Mouse (Mus musculus): ENCODE data around the gene Dio1.

The Dio1 gene
- long read RNA-seq, experiment 1: 0 reads
- long read RNA-seq, experiment 2: 0 reads

DNA sequence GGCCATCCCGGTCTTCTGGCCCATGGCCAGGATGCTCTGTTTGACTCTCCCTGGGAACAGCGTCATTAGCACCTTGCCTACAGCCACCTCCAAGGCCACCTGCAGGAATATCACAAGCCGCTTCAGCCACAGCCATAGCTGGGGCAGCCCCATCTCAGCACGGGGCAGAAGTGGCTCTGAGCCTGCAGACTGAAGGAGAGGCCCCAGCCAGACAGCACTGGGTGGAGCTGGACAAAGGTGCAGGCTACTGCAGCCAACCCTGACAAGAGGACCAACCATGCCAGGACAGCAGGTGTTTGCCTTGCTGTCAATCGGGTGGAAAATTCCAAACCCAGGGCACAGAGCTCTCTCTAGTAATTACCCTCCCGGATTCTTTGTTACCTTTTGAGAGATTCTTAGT is at the start of gene Dio1:
Gene Dio1, minus strand, starts transcription at position 204 of the 400 bp plus-strand sequence.
- intact Hi-C loops (cut with DNase I): no loop called here

- intact Hi-C loops (cut with DNase I): no loop called here
Observed at GRCm38 (mm10) chr4:107354543-107354942, 47.6 kb upstream of the Dio1 start.

GRCm38 (mm10) chr4:107354126-107354525 is 47.2 kb upstream of the Dio1 start:
- intact Hi-C loops (cut with DNase I): no loop called here

DNA sequence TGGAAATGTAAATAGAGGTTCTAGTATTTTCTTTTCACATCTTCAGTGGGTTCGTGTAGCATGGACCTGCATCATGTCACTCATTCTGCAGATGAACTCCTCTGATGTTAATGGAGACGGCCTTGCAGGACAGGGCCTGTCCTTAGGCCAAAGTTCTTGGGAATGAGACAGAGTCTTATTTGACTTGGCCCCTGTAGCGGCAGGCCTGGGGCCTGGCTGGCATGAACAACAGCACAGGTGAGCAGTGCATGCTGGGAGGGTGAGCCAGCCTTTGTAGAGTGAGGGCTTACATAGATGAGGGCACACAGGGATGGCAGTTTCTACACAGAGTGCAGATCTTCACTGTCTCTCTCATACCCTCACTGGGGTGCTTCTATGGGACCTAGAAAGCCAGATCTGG is 46.6 kb upstream of the Dio1 start:
- intact Hi-C loops (cut with DNase I): no loop called here

DNA sequence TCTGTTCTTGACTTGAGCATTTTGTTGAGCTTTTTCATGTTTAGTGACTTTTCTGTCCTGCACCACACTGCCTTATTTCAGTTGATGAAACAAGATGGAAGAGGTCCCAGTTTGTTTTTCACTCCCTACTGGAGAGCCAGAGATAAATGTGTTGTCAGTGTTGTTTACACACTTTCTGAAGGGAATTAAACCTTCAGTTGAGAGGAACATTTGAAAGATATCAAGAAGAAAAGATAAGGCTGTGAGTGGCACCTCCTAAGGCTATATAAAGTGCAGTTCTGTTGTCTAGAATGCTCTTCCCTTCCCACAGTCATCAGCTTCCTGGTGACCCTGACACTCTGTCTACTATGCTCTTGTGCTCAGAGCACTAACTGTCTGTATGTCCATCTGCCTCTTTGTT is 44.4 kb upstream of the Dio1 start:
- intact Hi-C loops (cut with DNase I): no loop called here

- intact Hi-C loops (cut with DNase I): loop anchor here (5.0 to 10.0 kb wide), 2 partner anchors 102 to 155 kb away; no protein-coding TSS in a partner anchor
Observed at GRCm38 (mm10) chr4:107349311-107350008, 42.5 kb upstream of the Dio1 start.

GRCm38 (mm10) chr4:107348529-107349310 is 41.8 kb upstream of the Dio1 start:
- intact Hi-C loops (cut with DNase I): loop anchor here (5.0 to 10.0 kb wide), 2 partner anchors 101 to 154 kb away; no protein-coding TSS in a partner anchor

DNA sequence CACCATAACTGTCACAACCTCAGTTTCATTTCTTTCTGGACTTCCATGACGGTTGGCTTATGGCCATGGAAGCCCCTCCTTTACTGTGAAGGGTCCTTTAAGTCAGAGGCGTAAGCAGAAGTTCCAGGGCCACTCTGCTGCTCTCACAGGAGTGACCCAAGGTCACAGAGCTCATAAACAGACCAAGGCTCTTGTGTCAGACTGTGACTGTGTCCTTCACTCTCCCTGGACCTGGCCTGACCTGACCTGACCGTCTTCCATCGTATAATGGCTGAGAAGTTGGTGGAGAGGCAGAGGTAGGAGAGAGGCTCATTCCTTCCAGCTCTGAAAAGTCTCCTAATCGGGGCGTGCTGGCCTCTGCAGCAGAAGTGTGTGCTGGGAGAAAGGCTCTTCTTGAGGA is 40.3 kb upstream of the Dio1 start:
- intact Hi-C loops (cut with DNase I): loop anchor here (5.0 to 10.0 kb wide), 2 partner anchors 100 to 152 kb away; no protein-coding TSS in a partner anchor

GRCm38 (mm10) chr4:107344612-107345011 is 37.6 kb upstream of the Dio1 start:
- intact Hi-C loops (cut with DNase I): loop anchor here (5.0 to 10.0 kb wide), 2 partner anchors 97 to 150 kb away; no protein-coding TSS in a partner anchor

DNA sequence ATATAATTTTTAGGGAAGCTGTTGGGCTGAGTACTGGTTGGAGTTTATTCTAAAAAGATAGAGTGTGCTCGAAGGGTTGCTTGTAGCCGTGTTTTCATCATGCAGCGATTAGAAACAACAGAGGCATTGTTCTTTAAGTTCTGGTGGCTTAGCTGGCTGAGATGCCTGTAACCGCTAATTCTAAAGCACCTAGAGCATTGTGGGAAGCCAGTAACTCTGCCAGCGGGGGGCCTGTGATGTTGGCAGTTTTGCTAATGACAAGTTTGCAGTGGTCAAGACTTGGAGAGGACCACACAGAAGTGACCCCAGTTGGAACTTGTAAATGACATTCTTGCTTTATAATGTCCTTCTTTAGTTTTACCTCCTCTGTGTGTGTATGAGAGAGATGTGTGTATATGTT is 34.4 kb upstream of the Dio1 start:
- intact Hi-C loops (cut with DNase I): loop anchor here (10.0 kb wide), 1 partner anchor 147 kb away; no protein-coding TSS in a partner anchor

DNA sequence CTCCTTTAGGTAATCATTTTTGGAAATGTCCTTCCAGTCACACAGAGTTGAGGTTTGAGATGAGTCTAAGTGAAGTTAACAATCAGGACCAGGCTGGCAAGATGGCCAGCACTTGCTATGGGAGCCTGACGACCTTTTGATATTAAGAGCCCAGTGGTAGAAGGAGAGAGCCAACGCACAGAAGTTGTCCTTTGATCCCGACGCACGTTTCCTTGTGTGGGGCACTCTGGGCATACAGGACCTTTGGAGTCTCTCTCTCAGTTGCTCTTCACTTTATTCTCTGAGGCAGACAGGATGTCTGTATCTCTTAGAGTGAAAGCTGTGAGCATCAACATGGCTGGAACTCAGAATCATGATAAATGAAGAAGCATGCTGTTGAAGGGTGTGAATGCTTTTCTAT is 30.5 kb upstream of the Dio1 start:
- intact Hi-C loops (cut with DNase I): no loop called here

- intact Hi-C loops (cut with DNase I): no loop called here
Observed at GRCm38 (mm10) chr4:107336356-107336755, 29.4 kb upstream of the Dio1 start.

- intact Hi-C loops (cut with DNase I): no loop called here
Observed at GRCm38 (mm10) chr4:107333514-107333913, 26.5 kb upstream of the Dio1 start.

- intact Hi-C loops (cut with DNase I): no loop called here
Observed at GRCm38 (mm10) chr4:107328530-107328929, 21.6 kb upstream of the Dio1 start.

GRCm38 (mm10) chr4:107323113-107323512 is 16.1 kb upstream of the Dio1 start:
- intact Hi-C loops (cut with DNase I): no loop called here

DNA sequence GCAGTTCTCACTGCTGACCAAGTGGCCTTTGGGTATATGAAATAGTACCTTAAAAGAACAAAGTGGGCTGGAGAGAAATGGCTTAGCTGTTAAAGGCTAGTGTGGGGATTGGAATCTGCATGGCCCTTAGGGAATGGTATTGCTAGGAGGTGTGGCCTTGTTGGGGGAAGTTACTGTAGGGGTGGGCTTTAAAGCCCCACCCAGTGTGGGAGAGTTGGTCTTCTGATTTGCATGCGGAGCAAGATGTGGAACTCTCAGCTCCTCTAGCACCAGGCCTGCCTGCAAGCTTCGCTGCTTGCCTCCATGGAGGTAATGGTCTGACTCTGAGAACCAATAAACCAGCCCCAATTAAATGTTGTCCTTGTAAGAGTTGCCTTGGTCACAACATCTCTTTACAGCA is 14.1 kb upstream of the Dio1 start:
- intact Hi-C loops (cut with DNase I): no loop called here

- intact Hi-C loops (cut with DNase I): no loop called here
Observed at GRCm38 (mm10) chr4:107318646-107319045, 11.7 kb upstream of the Dio1 start.

GRCm38 (mm10) chr4:107314479-107314805 is 7.5 kb upstream of the Dio1 start:
- intact Hi-C loops (cut with DNase I): loop anchor here (5.0 kb wide), 1 partner anchor 62 kb away; the partner anchor contains the start of genes Hspb11 and Lrrc42

DNA sequence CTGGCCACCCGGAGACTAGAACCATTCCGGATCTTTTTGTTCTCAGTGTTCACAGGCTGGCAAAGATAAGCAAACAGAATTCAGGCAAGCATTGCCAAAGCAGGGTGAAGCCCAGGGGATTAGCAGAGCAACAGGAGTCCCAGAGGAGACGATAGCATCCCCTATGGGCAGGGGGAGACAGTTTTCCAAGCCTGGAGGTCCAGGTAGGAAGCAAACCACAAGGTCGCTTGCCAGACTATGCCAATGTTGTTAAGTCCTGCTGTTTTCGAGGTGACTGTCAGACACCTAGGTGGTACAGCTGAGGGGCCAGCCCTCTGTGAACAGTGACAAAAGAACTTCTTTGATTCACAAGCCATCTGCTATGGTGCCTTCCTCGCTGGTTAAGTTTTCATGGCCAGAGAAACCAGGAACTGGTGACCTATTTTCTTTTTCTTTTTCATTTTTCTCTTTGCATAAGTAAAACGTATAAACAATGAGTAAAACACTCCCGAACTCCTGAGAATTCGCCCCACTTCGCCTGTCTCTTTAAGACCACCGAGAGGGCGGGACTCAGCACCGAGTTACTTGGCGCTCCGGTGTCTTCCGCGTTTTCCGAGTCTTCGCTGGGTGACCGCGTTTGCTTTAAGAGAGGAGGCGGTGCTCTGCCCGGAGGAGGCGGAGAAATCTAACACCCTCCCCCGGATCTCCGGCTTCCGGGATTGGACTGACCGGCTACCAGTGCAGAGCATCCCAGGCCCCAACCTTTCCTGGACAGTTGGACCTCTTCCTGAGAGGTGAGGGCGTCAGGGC is 6.9 kb upstream of the Dio1 start, which contains the start of gene Yipf1:
Gene Yipf1, plus strand, starts transcription at position 674 of the 789 bp plus-strand sequence.
- intact Hi-C loops (cut with DNase I): loop anchor here (5.0 kb wide), 1 partner anchor 62 kb away; the partner anchor contains the start of genes Hspb11 and Lrrc42

DNA sequence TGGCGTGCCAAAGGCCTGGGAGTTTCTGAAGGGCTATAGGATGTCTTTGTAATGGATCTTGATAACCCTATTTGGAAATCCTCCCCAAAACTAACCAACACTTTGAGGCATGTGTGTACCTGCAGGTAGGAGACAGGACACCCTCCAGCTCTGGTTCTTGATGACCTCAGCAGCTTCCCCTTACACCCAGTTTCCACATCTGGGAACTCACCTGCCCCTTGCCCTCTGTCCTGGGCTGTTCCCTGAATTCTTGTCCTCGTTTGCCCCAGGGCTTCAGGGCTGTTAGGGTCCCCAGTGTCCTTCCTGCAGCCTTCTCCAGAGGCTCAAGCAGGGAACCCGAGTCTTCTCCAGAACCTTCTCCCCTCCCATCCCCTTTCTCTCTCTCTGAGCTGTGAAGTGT is 3.4 kb downstream of the Dio1 start:
- intact Hi-C loops (cut with DNase I): no loop called here

GRCm38 (mm10) chr4:107302832-107303231 is 4.1 kb downstream of the Dio1 start:
- intact Hi-C loops (cut with DNase I): no loop called here
